Mouse (Mus musculus): ENCODE measurements around the gene Olfr532. TPM values are rescaled to one million over a fixed set of nuclear protein-coding genes. Genes with fewer than 3 reads are reported as not detected.

Olfr532 gene
- total and polyA plus RNA-seq, 3 experiments: not detected

- TF ChIP-seq POLR2A (IDR thresholded peaks at IDR 0.05; ENCODE audit: insufficient read depth, low read depth, low read length): no peak
- no peak for TF ChIP-seq CTCF (IDR thresholded peaks at IDR 0.05)
- TF ChIP-seq EP300 (IDR thresholded peaks at IDR 0.05; ENCODE audit: insufficient read depth, low read depth, low read length): no peak
- Histone ChIP-seq H3K9ac (ENCODE audit: low read depth, low read length) (no peak overlapping the region), H3K27ac (no peak overlapping the region), H3K79me2 (replicated peaks; ENCODE audit: control insufficient read depth, insufficient read depth, low read length) (no peaks in the 10 kb centered on the region), H3K36me3 (ENCODE audit: control insufficient read depth, insufficient read depth, low read length) (no peaks in the 10 kb centered on the region), H3K4me1 (ENCODE audit: control insufficient read depth, insufficient read depth, low read length) (no peaks in the 10 kb centered on the region), H3K27me3 (ENCODE audit: control insufficient read depth, insufficient read depth, low read length) (no peaks in the 10 kb centered on the region), H3K4me3 (no peak overlapping the region)
- WGBS: 63% methylated on average over 4 of the region's 4 CpGs
- intact Hi-C loops (cut with DNase I): no loop called here
- no peak for DNase-seq
Observed at GRCm38 (mm10) chr7:140374300-140374699, 47.1 kb downstream of the Olfr532 start.

Other genes starting within 250 kb of the Olfr532 start
- gene Olfr523, start 248.4 kb downstream of the Olfr532 start, total RNA-seq (2021): not detected
- gene Olfr523, start 248.4 kb downstream of the Olfr532 start, polyA plus RNA-seq (2012; rRNA removed): not detected in 2 replicates
- not detected for gene Olfr524, start 215.7 kb downstream of the Olfr532 start, total RNA-seq (2021)
- gene Olfr524, start 215.7 kb downstream of the Olfr532 start, polyA plus RNA-seq (2012; rRNA removed): not detected in 2 replicates
- gene Cd163l1, start 203.4 kb downstream of the Olfr532 start, total RNA-seq (2021): not detected
- 0.27 TPM in 1 of 2 replicates, not detected in the other for gene Cd163l1, start 203.4 kb downstream of the Olfr532 start, polyA plus RNA-seq (2012; rRNA removed)
- gene 5830411N06Rik, start 174.4 kb downstream of the Olfr532 start, total RNA-seq (2021): not detected
- 0.12 TPM in 1 of 2 replicates, not detected in the other for gene 5830411N06Rik, start 174.4 kb downstream of the Olfr532 start, polyA plus RNA-seq (2012; rRNA removed)
- gene Olfr525, start 100.8 kb downstream of the Olfr532 start, total RNA-seq (2021): not detected
- not detected in 2 replicates for gene Olfr525, start 100.8 kb downstream of the Olfr532 start, polyA plus RNA-seq (2012; rRNA removed)
- not detected for gene Olfr527, start 87.6 kb downstream of the Olfr532 start, total RNA-seq (2021)
- gene Olfr527, start 87.6 kb downstream of the Olfr532 start, polyA plus RNA-seq (2012; rRNA removed): not detected in 2 replicates
- gene Olfr60, start 60.0 kb downstream of the Olfr532 start, total RNA-seq (2021): not detected
- gene Olfr60, start 60.0 kb downstream of the Olfr532 start, polyA plus RNA-seq (2012; rRNA removed): not detected in 2 replicates
- gene Olfr530, start 45.3 kb downstream of the Olfr532 start, total RNA-seq (2021): not detected
- not detected in 2 replicates for gene Olfr530, start 45.3 kb downstream of the Olfr532 start, polyA plus RNA-seq (2012; rRNA removed)
- not detected for gene Olfr531, start 18.7 kb downstream of the Olfr532 start, total RNA-seq (2021)
- gene Olfr531, start 18.7 kb downstream of the Olfr532 start, polyA plus RNA-seq (2012; rRNA removed): not detected in 2 replicates
- gene Olfr533, start 41.7 kb upstream of the Olfr532 start, total RNA-seq (2021): not detected
- not detected in 2 replicates for gene Olfr533, start 41.7 kb upstream of the Olfr532 start, polyA plus RNA-seq (2012; rRNA removed)
- gene Olfr535, start 62.6 kb upstream of the Olfr532 start, total RNA-seq (2021): not detected
- not detected in 2 replicates for gene Olfr535, start 62.6 kb upstream of the Olfr532 start, polyA plus RNA-seq (2012; rRNA removed)
- not detected for gene Olfr536, start 85.8 kb upstream of the Olfr532 start, total RNA-seq (2021)
- not detected in 2 replicates for gene Olfr536, start 85.8 kb upstream of the Olfr532 start, polyA plus RNA-seq (2012; rRNA removed)
- not detected for gene Olfr538, start 146.2 kb upstream of the Olfr532 start, total RNA-seq (2021)
- not detected in 2 replicates for gene Olfr538, start 146.2 kb upstream of the Olfr532 start, polyA plus RNA-seq (2012; rRNA removed)
- gene Olfr46, start 179.6 kb upstream of the Olfr532 start, total RNA-seq (2021): not detected
- gene Olfr46, start 179.6 kb upstream of the Olfr532 start, polyA plus RNA-seq (2012; rRNA removed): not detected in 2 replicates
- not detected for gene Olfr61, start 207.3 kb upstream of the Olfr532 start, total RNA-seq (2021)
- gene Olfr61, start 207.3 kb upstream of the Olfr532 start, polyA plus RNA-seq (2012; rRNA removed): not detected in 2 replicates
- not detected for gene Olfr53, start 224.8 kb upstream of the Olfr532 start, total RNA-seq (2021)
- not detected in 2 replicates for gene Olfr53, start 224.8 kb upstream of the Olfr532 start, polyA plus RNA-seq (2012; rRNA removed)
- gene Olfr539, start 238.3 kb upstream of the Olfr532 start, total RNA-seq (2021): not detected
- not detected in 2 replicates for gene Olfr539, start 238.3 kb upstream of the Olfr532 start, polyA plus RNA-seq (2012; rRNA removed)